Mouse (Mus musculus) ES-Bruce4 (cell line): ENCODE data around the gene Ppp4r3a. TPM values are rescaled to one million over a fixed set of nuclear protein-coding genes. Genes with fewer than 3 reads are reported as not detected.

ENCODE experiments used
- H3K27ac ChIP-seq: 2 replicates; pipeline ENCODE4 v1.5.1; 2012; ENCODE audit warnings: low read length, inconsistent platforms; ENCODE audit not compliant: insufficient read depth
- H3K27me3 ChIP-seq: 2 replicates; pipeline ENCODE4 v1.6.1; 2012; ENCODE audit warnings: mild to moderate bottlenecking, low read length, inconsistent platforms; ENCODE audit not compliant: control insufficient read depth, poor library complexity, insufficient read depth, severe bottlenecking
- H3K36me3 ChIP-seq: 2 replicates; pipeline ENCODE4 v1.6.1; 2012; ENCODE audit warnings: inconsistent platforms, mild to moderate bottlenecking, low read length, moderate library complexity; ENCODE audit not compliant: control insufficient read depth, poor library complexity, insufficient read depth, severe bottlenecking
- H3K4me1 ChIP-seq: one replicate; pipeline ENCODE4 v1.8.1; 2011; ENCODE audit warnings: low read length; ENCODE audit not compliant: control insufficient read depth, insufficient read depth
- H3K4me3 ChIP-seq: 2 replicates; pipeline ENCODE4 v1.5.1; 2011; ENCODE audit warnings: low read depth, mild to moderate bottlenecking, low read length
- H3K9ac ChIP-seq: 2 replicates; pipeline ENCODE4 v1.6.1; 2012; ENCODE audit warnings: low read depth, mild to moderate bottlenecking, inconsistent platforms; ENCODE audit not compliant: poor library complexity, severe bottlenecking
- H3K9me3 ChIP-seq: replicated peaks from 2 replicates; pipeline ENCODE4 v1.6.1; 2012; ENCODE audit warnings: mild to moderate bottlenecking, low read length, inconsistent platforms; ENCODE audit not compliant: control insufficient read depth, poor library complexity, insufficient read depth, severe bottlenecking
- CTCF ChIP-seq: IDR thresholded peaks from one replicate; pipeline ENCODE4 v1.8.1; 2011; ENCODE audit warnings: low read depth, low read length
- EP300 ChIP-seq: IDR thresholded peaks from 2 replicates; pipeline ENCODE4 v1.6.1; 2011; ENCODE audit warnings: low read depth, low read length; ENCODE audit not compliant: insufficient read depth
- POLR2A ChIP-seq: IDR thresholded peaks from one replicate; pipeline ENCODE4 v1.8.1; 2011; ENCODE audit warnings: low read length; ENCODE audit not compliant: insufficient read depth
- polyA plus RNA-seq: library from polyadenylated mRNA; stranded (reverse); fragments of >200 nt; gene quantifications from 2 replicates; pipeline ENCODE4 v1.2.4, GENCODE M21; 2011; ENCODE audit warnings: low read depth; ENCODE audit not compliant: missing spikeins, insufficient read depth, insufficient read length

Gene Ppp4r3a
- polyA plus RNA-seq, 1 experiment, result 144 TPM

DNA sequence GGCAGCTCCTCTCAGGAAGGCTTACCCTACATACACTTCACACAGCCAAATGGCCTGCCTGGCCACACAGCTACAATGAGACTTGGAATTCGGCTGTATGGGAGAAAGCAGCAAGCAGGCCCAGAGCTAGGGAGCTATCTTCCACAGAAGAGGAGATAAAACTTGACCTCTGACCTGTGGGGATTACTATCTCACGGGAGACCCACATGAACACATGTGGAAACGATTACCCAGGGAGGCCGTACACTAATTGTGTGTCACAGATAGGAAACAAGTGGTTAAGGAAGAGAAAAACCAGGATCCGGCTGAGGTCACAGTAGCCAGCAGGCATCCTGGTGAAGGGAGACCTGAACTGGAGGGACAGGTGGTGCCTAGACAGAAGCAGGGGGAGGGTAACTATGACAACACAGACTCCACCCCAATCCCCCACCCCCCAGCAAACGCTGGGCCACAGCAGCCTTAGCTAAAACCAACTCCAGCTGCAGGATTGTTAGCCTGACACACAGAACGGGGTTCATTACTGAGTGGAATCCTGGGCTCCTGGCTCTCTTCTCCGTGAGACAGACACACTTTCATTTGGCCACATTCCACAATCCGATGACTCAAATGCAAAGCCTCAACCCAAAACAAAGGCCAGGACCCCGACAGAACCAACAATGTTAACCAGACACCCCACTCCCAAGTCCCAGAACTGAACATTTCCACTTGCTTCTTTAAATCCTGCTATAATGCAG lies 85.5 kb downstream of the Ppp4r3a start:
- Histone ChIP-seq H3K36me3 (no peaks in the 10 kb centered on the region), H3K4me1 (peaks cover 31% of the 10 kb centered on the region), H3K9ac (no peak overlapping the region), H3K27me3 (no peaks in the 10 kb centered on the region), H3K9me3 (no peaks in the 10 kb centered on the region), H3K27ac (peak overlapping the region; percentile 38; the same call in 1 of the 2 replicates), H3K4me3 (no peak overlapping the region)
- TF ChIP-seq CTCF (no peak), EP300 (0 out of 2 replicates have a peak, but pooled peaks have one; percentile 57), POLR2A (no peak)

DNA sequence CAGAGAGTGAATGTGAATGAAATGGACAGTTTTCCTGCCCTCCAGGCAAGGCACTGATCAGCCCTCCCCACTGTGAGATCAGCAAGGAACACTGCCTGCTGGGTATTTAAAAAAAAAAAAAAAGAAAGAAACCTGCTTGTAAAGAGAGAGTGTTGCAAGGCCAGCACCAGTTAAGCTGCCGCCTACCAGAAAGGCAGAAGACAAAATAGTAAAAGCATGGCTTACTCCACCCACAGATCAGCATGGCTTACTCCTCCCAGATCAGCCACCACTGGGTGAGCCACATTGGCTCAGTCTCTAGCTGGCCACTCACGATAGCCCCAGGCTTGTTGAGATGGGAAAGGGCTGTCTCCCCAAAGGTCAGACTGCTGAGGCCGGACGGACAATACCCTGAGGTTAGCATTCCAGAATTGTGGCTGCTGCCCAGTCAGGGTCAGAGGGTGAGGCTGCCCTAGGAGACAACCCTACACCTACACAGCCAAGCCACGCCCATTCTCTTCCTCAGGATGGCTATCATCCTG lies 87.1 kb downstream of the Ppp4r3a start:
- H3K4me1 ChIP-seq, result peaks cover 27% of the 10 kb centered on the region
- H3K27me3 ChIP-seq, result no peaks in the 10 kb centered on the region
- peak overlapping the region; percentile 60 for H3K27ac ChIP-seq
- TF ChIP-seq POLR2A, result no peak
- TF ChIP-seq CTCF, result no peak
- peak; percentile 92 for TF ChIP-seq EP300
- no peak overlapping the region for H3K4me3 ChIP-seq
- H3K36me3 ChIP-seq, result no peaks in the 10 kb centered on the region
- H3K9ac ChIP-seq, result no peak overlapping the region
- no peaks in the 10 kb centered on the region for H3K9me3 ChIP-seq

DNA sequence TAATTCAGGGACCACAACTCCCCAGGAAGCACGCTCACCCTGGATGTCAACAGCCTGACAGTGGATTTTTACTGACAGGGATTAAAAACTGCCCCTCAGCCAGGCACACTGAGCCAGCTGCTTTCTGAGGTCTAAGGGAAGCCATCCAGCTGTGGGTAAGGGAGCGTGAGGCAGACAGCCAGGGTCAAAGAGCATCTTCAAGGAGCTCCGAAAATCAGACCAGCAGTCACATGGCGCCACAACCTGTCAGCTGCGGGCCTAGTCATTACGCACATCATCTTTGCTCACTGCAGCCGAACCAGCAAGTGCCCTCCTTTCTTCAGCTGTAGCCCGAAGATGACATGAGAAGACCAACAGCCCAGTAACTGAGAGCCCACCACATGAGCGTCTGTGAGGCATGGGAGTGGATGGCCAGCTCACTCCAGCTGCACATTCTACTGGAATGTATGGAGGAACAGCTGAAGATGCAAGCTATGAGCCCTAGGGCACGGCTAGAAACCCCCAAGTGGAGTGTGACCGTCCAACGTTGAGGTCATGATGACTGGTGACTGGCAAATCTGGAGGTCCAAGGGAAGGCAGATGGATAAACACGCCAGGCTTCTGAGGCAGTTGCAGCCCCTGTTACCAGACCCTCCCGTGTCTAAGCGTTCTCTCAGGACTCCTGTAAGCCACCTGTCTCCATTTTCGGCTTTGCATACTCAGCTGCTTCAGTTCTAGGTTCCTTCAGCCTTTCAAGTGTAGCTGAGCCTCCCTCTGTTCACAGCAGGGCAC lies 87.7 kb downstream of the Ppp4r3a start:
- H3K4me3 ChIP-seq, result no peak overlapping the region
- no peaks in the 10 kb centered on the region for H3K36me3 ChIP-seq
- no peaks in the 10 kb centered on the region for H3K27me3 ChIP-seq
- H3K27ac ChIP-seq, result peak overlapping the region; percentile 62
- no peak overlapping the region for H3K9ac ChIP-seq
- no peaks in the 10 kb centered on the region for H3K9me3 ChIP-seq
- peaks cover 24% of the 10 kb centered on the region for H3K4me1 ChIP-seq
- TF ChIP-seq EP300 (no peak; the same call in 1 of the 2 replicates), CTCF (no peak), POLR2A (no peak)

DNA sequence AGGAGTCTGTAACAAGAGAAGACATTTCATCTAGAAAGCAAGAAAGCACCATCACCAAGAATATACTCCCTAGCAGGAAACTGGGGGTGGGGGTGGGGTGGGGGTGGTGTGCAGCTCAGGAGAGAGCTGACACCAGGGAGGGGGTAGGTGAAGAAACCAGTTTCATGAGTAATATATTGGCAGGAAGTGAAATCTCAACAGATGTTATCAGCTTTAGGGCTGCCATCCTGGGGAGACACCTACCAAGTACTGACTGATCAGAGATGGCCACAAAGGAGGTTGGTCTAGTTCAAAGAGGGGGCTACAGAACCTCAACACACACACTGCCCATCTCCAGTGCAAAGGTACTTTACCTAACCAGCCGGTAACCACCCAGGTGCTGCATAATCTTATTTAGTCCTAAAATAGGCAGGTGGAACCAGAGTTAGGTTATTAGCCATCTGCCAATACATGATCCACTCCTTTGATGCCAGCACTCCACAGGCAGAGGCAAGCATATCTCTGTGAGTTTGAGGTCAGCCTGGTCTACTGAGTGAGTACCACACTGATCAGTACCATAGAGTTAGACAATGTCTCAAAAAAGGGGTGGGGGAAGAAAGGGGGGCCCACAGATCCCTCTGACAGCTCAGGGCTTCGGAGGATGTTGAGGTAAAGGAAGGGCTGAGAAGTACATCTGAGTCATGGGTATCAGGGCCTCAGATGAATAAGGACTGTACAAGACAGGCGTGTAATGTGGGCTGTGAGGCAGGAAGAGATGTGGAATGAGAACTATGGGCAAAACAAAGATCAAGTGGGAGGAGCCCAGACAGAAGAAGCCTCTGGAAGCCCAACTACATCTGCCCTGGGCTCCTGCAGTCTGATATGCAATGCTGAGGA lies 89.1 kb downstream of the Ppp4r3a start:
- Histone ChIP-seq H3K36me3 (no peaks in the 10 kb centered on the region), H3K9me3 (no peaks in the 10 kb centered on the region), H3K27ac (no peak overlapping the region), H3K4me3 (no peak overlapping the region), H3K27me3 (no peaks in the 10 kb centered on the region), H3K9ac (no peak overlapping the region), H3K4me1 (peaks cover 24% of the 10 kb centered on the region)
- no peak for TF ChIP-seq POLR2A
- no peak for TF ChIP-seq EP300
- no peak for TF ChIP-seq CTCF

DNA sequence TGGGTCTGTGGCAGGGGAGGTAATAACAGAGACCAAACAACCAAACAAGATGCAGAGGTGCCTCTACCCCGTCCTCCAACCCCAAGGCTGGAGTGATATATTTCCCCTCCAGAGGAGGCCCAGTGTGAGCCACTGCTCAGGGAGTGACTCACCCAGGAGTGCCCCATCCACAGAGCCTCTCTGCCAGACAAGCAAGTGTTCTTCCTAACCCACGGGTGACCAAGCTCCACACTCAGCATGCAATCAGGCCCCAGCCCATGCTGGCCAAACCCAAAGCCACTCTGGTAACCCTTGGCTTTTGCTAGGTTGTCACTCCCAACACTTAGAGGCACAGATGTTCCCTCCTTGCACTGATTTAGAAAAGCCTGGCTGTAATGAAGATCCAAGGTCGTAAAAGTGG lies 90.4 kb downstream of the Ppp4r3a start:
- TF ChIP-seq CTCF, result no peak
- no peak for TF ChIP-seq EP300
- TF ChIP-seq POLR2A, result no peak
- Histone ChIP-seq H3K4me3 (no peak overlapping the region), H3K9me3 (no peaks in the 10 kb centered on the region), H3K27me3 (no peaks in the 10 kb centered on the region), H3K9ac (no peak overlapping the region), H3K36me3 (no peaks in the 10 kb centered on the region), H3K27ac (no peak overlapping the region), H3K4me1 (peaks cover 17% of the 10 kb centered on the region)
